Mouse (Mus musculus) heart, postnatal 25 days (tissue): ENCODE measurements around the gene Bsg. TPM values are rescaled to one million over a fixed set of nuclear protein-coding genes. Genes with fewer than 3 reads are reported as not detected.

Experiments
- DNase-seq: peaks from one replicate; pipeline ENCODE4 v3.0.0; 2022; ENCODE audit warnings: low spot score
- intact Hi-C: fragments of 180-260 bp; cut with DNase I; formaldehyde crosslinking; loops from one replicate; pipeline ENCODE4 v1.15.1; 2025
- total RNA-seq, 2 experiments: library from RNA; stranded (reverse); gene quantifications; 2 replicates each; pipeline ENCODE4 v1.2.3; 2021

Gene Bsg
- total RNA-seq, 2 experiments from 2014 or later, result 1,236 to 1,242 TPM

GRCm38 (mm10) chr10:79726090-79726489 lies 21.8 kb downstream of the Bsg start:
- intact Hi-C loops, result no loop called here
- no peak for DNase-seq

GRCm38 (mm10) chr10:79728323-79729249 lies 24.3 kb downstream of the Bsg start:
- intact Hi-C loops, result no loop called here
- DNase-seq, result no peak

DNA sequence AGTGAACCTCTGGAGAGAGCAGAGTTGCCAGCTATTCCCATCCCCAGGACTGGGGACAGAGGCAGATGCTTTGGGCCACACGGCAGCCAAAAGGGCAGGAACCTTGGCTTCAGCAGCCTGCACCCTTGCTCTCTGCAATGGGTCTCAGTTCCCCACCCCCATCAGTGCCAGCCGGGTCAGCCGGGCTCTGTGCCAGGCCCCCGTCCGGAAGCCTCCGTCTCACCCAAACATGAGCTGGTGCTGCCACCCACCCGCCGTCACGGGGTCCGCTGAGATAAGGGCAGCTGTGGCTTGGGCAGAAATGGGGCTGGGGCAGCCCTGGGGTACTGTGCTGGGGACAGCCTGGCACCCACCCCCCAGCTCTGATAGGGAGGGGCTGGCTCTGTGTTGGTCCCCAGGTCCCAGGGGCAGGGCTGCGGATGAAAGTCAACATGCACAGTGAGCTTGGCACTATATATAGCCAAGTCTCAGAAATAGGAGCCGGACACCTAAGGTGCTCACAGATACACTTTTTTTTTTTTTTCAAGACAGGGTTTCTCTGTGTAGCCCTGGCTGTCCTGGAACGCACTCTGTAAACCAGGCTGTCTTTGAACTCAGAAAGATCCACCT lies 25.2 kb downstream of the Bsg start:
- intact Hi-C loops, result no loop called here
- no peak for DNase-seq

GRCm38 (mm10) chr10:79732500-79732899 lies 28.2 kb downstream of the Bsg start:
- intact Hi-C loops, result no loop called here

GRCm38 (mm10) chr10:79733847-79734246 lies 29.6 kb downstream of the Bsg start:
- intact Hi-C loops, result no loop called here
- DNase-seq, result no peak

More at GRCm38 (mm10) chr10:79732500-79732899, 28.2 kb downstream of the Bsg start:
- no peak for DNase-seq

DNA sequence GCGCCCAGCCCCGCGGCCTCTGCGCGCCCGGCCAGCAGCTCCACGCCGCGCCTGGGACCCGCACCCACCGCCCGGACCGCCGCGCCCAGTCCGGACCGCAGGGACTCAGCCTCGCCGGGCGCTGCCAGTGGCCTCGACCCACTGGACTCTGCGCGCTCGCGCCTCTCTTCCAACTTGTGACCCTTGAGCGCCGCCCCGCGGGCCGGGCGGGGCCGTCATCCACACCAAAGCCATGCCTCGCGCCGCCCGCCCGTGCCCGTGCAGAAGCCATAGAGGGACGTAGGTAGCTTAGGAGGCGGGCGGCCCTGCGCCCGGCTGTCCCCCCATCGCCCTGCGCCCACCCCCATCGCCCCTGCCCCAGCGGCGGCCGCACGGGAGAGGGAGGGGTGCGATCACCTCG lies 31.1 kb downstream of the Bsg start:
- no peak for DNase-seq
- intact Hi-C loops, result no loop called here

DNA sequence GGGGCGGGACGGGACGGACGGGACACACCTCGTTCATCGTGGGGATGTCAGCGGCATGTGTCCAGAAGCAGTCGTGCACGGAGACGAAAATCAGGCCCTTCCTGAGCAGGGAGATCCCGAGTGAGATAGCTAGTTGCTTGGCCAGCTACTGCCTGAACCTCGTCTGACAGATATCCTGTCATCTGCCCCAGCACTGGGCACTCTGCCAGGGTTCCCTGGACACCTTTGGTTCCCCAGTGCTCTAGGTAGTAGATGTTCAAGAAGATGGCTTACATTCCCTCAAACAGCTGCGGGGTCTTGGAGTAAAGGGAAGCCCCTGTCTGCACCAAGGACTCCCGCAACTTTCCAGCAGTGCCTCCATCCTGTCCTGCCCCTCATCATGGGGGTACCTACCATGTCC lies 32.4 kb downstream of the Bsg start:
- intact Hi-C loops, result no loop called here
- DNase-seq, result no peak

- intact Hi-C loops, result no loop called here
- DNase-seq, result no peak
Observed at GRCm38 (mm10) chr10:79738259-79738658, 34.0 kb downstream of the Bsg start.

GRCm38 (mm10) chr10:79739234-79739633 lies 34.9 kb downstream of the Bsg start:
- no peak for DNase-seq
- intact Hi-C loops, result no loop called here

- no peak for DNase-seq
- intact Hi-C loops, result no loop called here
Observed at GRCm38 (mm10) chr10:79740863-79741262, 36.6 kb downstream of the Bsg start.

GRCm38 (mm10) chr10:79743161-79743560 lies 38.9 kb downstream of the Bsg start:
- intact Hi-C loops, result no loop called here
- no peak for DNase-seq

DNA sequence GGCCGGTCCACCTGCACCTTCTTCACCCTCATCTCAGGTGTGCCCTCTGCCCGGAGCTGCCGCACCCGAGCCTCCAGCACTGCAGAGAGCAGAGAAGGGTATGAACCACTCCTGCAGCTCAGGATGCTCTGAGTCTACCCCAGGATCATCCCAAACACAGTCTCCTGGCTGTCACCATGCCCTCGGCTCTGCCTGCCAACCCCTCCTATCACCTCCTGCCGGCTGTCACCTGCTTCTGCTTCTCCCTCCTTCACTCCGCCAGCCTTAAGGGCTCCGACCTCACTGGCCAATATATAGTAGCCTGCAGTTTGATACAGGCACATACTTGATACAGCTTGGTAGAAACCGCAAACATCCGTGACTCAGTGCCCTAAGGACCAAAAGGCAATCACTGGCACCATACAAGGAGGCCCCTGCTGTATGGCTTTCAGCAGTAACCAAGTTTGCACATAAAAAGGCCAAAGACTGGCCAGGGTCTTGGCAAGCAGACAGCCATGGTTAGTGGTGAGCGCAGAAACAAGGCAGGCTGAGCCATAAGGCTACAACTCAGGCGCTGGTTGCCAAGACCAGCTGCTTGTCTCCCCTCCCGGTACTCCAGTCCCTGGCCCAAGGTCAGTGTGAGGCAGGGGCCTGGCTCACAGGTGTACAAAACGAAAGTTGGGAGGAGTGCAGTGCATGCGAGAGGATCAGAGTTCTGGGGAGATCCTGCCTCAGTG lies 39.5 kb downstream of the Bsg start:
- DNase-seq, result no peak
- intact Hi-C loops, result no loop called here

- DNase-seq, result no peak
- intact Hi-C loops, result no loop called here
Observed at GRCm38 (mm10) chr10:79745411-79745810, 41.1 kb downstream of the Bsg start.

DNA sequence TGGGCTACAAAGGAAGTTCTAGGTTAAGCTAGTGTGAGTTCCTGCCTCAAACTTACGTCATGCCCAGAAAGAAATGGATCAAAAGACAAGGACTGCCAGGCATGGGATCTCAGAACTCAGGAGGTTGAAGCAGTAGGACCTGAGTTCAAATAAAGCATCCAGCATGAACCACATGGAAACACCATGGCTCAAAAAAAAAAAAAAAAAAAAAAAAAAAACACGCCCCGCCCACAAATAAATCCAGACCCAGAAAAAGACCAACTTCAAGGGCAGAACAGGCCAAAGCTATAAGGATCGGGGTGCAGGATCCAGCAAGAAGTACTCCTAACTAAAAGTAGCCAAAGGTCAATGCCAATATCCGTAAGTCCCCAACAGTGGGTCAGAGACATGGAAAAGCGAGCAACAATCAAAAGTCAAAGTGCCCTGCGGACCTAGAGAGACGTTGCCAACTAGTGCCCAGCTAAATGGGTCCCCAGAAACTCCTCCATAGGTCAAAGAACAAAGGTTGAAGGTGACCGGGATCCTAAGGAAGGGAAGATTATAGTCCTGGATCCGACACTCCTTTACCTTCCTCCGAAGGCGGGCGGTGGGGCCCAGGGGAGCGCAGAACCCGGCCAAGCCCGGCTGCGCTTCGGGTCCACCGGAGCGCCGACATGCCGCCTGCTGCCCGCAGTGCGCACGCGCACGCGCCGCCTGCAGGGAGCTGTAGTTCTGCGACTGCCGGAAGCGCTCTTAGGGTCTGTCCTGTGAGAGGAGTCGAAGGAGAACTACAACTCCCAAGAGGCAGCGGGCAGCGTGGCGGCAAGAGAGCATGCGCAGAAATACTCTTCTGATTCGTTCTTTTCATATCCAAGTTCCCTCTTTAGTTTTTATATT lies 41.8 kb downstream of the Bsg start, which contains the start of gene Polrmt:
TSS of gene Polrmt (minus strand) at position 684 of the 876 bp plus-strand sequence.
- intact Hi-C loops, result no loop called here
- DNase-seq, result peak; percentile 93

GRCm38 (mm10) chr10:79746774-79747151 lies 42.5 kb downstream of the Bsg start:
- intact Hi-C loops, result no loop called here
- DNase-seq, result no peak

DNA sequence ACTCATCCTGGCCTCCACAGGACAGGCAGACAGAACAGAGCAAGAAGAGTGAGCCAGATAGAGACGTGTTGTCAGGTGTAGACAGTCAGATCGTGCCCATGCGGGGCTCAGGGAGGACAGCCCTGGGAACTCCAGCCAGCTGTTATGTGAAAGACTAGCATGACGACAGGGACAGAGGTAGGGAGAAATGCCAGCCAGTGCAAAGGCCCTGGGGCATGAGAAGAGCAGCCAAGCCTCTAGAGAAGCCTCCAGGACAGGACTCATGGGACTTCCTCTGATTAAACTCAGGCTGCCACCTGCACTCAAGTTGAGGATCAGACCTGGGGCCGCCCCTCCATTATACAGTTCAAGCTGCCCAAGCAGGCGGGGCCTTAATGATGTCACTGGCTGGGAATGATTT lies 44.2 kb downstream of the Bsg start:
- intact Hi-C loops, result loop anchor here (1.0 kb wide), 1 partner anchor 16 kb away; no protein-coding TSS in a partner anchor
- no peak for DNase-seq

DNA sequence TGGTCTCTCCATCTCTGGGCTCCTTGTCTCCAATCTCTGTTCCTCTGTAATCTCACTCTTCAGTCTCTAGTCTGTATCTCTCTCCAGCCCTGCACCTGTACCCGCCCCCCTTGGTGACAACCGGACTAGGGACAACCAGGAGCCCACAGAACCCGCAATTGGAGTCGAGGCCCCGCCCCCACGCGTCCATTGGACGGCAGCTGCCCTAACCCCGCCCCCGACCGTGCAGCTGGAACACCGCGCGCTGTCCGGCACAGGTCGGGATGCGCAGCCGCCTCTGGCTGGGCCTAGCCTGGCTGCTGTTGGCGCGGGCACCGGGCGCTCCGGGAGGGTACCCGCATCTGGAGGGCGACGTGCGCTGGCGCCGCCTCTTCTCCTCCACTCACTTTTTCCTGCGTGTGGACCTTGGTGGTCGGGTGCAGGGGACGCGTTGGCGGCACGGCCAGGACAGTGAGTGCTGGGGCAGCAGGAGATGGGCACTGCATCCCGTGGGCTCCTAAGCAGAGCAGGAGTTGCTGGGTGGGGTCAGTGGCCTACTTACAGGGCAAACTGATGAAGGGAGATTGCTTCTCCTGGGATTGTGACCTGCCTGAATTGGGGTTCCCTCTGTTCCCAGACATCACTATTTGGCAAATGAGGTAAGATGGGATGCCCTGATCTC lies 50.7 kb downstream of the Bsg start, which contains the start of gene Fgf22:
TSS of gene Fgf22 (plus strand) at position 221 of the 661 bp plus-strand sequence.
- intact Hi-C loops, result no loop called here
- DNase-seq, result peak; percentile 34

DNA sequence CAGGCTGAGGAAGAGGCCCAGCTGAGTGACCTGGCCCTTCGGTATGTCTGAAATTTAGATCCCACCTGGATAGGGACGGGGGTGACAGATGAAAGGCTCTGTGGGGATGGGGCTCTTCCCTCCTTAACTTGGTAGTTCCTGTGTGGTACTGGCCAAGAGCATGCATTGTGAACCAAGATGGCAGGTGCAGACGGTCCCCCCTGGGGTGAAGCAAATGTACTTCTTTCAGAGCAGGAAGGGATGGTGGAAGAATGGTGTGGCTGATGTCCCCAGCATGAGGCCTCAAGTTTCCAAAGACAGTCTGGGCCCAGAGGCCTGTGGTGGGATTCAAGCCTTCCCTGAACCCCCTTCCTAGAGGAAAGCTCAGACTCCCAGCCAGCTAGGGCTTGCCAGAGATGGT lies 51.6 kb downstream of the Bsg start:
- intact Hi-C loops, result no loop called here
- DNase-seq, result no peak

- intact Hi-C loops, result no loop called here
- no peak for DNase-seq
Observed at GRCm38 (mm10) chr10:79756660-79757059, 52.4 kb downstream of the Bsg start.
